Comparison of ENCODE assay signal across 10 mouse cellular contexts in genomic region chr3:145864713-145865233, GRCm38 (mm10). TPM values are rescaled to one million over a fixed set of nuclear protein-coding genes. Genes with fewer than 3 reads are reported as not detected.
DNase-seq lines count a peak whose midpoint lies in the region; ATAC-seq and TF ChIP-seq lines count a peak whose summit lies in the region.
"Had no signal": no experiment of that assay in that cellular context is flagged by ENCODE, and none has a peak within 500 bp of the region (broad histone marks: within the 10 kb centered on the region; RNA-seq: fewer than 3 reads in every experiment).

No protein-coding gene starts in this region.

- H3K27ac ChIP-seq in gastrocnemius, adult 2 months = peak overlapping the region; percentile 74
- H3K27ac ChIP-seq in heart, postnatal 0 days (ENCODE audit: low read depth) = peak overlapping the region; percentile 71
- H3K27ac ChIP-seq: left cerebral cortex, adult 2 months had no signal

- intact Hi-C loops in gastrocnemius, adult 2 months (cut with DNase I) = no loop called here

- H3K36me3 ChIP-seq in heart, postnatal 0 days (replicated peaks; ENCODE audit: control insufficient read depth, insufficient read depth, low read length) = no peaks in the 10 kb centered on the region

- TF ChIP-seq CTCF in gastrocnemius, adult 2 months (IDR thresholded peaks at IDR 0.05) = no peak
- no peak for TF ChIP-seq CTCF in heart, postnatal 0 days (IDR thresholded peaks at IDR 0.05; ENCODE audit: low read depth)

- 53% methylated on average over 7 of the region's 10 CpGs for WGBS in heart, postnatal 0 days

- H3K4me3 ChIP-seq in gastrocnemius, adult 2 months = peak overlapping the region; percentile 15; the same call in 1 of the 2 replicates
- H3K4me3 ChIP-seq in heart, postnatal 0 days (ENCODE audit: low read depth, low read length) = no peak overlapping the region
- H3K4me3 ChIP-seq: left cerebral cortex, adult 2 months had no signal

- H3K9me3 ChIP-seq in heart, postnatal 0 days (replicated peaks; ENCODE audit: control insufficient read depth, low read length) = no peaks in the 10 kb centered on the region

- H3K27me3 ChIP-seq in heart, postnatal 0 days (ENCODE audit: control insufficient read depth, insufficient read depth, low read length) = no peaks in the 10 kb centered on the region
- H3K27me3 ChIP-seq: CH12.LX had no signal

- H3K9ac ChIP-seq in heart, postnatal 0 days (replicated peaks; ENCODE audit: low read depth, low read length) = no peak overlapping the region

- TF ChIP-seq EP300 in heart, postnatal 0 days (IDR thresholded peaks at IDR 0.05; ENCODE audit: low read depth) = no peak

- ATAC-seq in heart, postnatal 0 days (ENCODE audit: insufficient read depth, low read depth) = peak; percentile 39; the same call in 1 of the 2 replicates
- ATAC-seq in frontal cortex, adult (ENCODE audit: low TSS enrichment) = no peak
- ATAC-seq in erythroid progenitor cell, adult 5-6 weeks (replicated peaks; ENCODE audit: low FRiP score, poor library complexity, severe bottlenecking) = no peak

- H3K4me2 ChIP-seq in heart, postnatal 0 days (ENCODE audit: low read depth, low read length) = 0 out of 2 replicates have a peak overlapping the region, but pooled peaks have one; percentile 1

- peaks cover 26% of the 10 kb centered on the region for H3K4me1 ChIP-seq in heart, postnatal 0 days (ENCODE audit: control insufficient read depth, insufficient read depth)

- no peak for DNase-seq in gastrocnemius, adult 2 months
- no peak for DNase-seq in gastrocnemius, adult 8-10 months (ENCODE audit: low spot score in 2 of 2)
- DNase-seq in ovary, adult 18-20 months (ENCODE audit: low spot score) = peak; percentile 31
- no peak for DNase-seq in ovary, postnatal 10 days (ENCODE audit: low spot score)
- peak; percentile 47 for DNase-seq in heart, postnatal 0 days (ENCODE audit: low spot score)
- peak; percentile 22 for DNase-seq in lung, postnatal 25 days (ENCODE audit: low spot score)

RNA-seq across cellular contexts. Expression of gene Bcl10, which starts 57.8 kb away (rescaled TPM):
- 1 to 10 TPM; 9.6 to 9.8 TPM for total RNA-seq in gastrocnemius, adult 2 months (2021)
- total RNA-seq in gastrocnemius, adult 8-10 months (2022) = 10 to 100 TPM in 2 of 4 experiments, 1 to 10 TPM in 2; 9.0 to 11.2 (median 9.9) TPM
- 16.1 and 48.3 TPM in 2 replicates for total RNA-seq in heart, postnatal 0 days (2014; rRNA removed; ENCODE audit: low replicate concordance)
- polyA plus RNA-seq in heart, postnatal 0 days (2015; fragmentation: Nextera tagmentation; extraction: Ambion mirVana) = 32.7 and 35.1 TPM in 2 replicates
- 13.4 and 31.7 TPM in 2 replicates for total RNA-seq in erythroid progenitor cell, adult 5-6 weeks (2015; ENCODE audit: low replicate concordance)
- total RNA-seq in erythroid progenitor cell, adult 5-6 weeks (2017; ENCODE audit: low replicate concordance) = 9.5 and 26.3 TPM in 2 replicates

Comparison
In these comparisons a context has a peak if more than half of its experiments do, and no peak if none do; other contexts are left out.
1. DNase-seq: peak in ovary, adult 18-20 months (single experiment), heart, postnatal 0 days (single experiment) and lung, postnatal 25 days (single experiment); none in gastrocnemius, adult 2 months (single experiment), gastrocnemius, adult 8-10 months (0 of 2) and ovary, postnatal 10 days (single experiment).